Mouse (Mus musculus) frontal cortex, postnatal 14 days (tissue): ENCODE data around the gene Zscan4-ps1.
"Not testable (repeated sequence)": the region's sequence is repeated elsewhere in the genome, so short reads cannot be mapped to it uniquely, and the experiment has no call there.

Source experiments
- DNase-seq, 2 experiments: peaks; one replicate each; pipeline ENCODE4 v3.0.0; 2022; ENCODE audit warnings: low spot score in 2 of 2

The Zscan4-ps1 gene

DNA sequence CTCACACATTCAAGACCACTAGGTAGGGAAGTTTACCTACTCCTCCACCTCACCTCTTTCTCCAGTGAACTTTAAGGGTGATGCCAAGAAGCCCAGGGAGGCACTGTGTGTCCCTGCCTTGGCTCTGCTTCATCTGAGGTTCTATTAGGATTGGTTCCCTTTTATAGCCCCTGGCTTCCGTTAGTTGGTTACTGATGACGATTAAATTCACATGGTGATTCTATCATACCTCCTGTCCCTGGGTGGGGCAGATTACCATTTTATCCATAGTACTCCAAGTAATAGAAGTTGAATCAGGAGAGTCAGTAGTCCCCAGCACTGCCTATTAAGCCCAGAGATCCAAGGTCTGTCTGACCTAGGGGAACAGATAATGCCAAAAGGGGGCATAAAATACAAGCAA lies at the start of gene Zscan4-ps1:
Gene Zscan4-ps1 (minus strand): TSS at position 101 of the 400 bp plus-strand sequence.
- not testable (repeated sequence) for DNase-seq
